Mouse (Mus musculus) heart, postnatal 0 days (tissue): Measurements from ENCODE around the gene Chchd2.

Source experiments
- CTCF ChIP-seq: IDR thresholded peaks from 2 replicates; pipeline ENCODE4 v1.5.1; 2016; ENCODE audit warnings: antibody characterized with exemption, control low read depth, low read depth
- EP300 ChIP-seq: IDR thresholded peaks from 2 replicates; pipeline ENCODE4 v1.6.1; 2016; ENCODE audit warnings: antibody characterized with exemption, low read depth

- peak; percentile 50 for TF ChIP-seq CTCF
- no peak for TF ChIP-seq EP300
These were observed 32.1 kb downstream of the Chchd2 start for GRCm38 (mm10) chr5:129855163-129855562.
